Mouse (Mus musculus) Muller cell, postnatal 12 days (primary cell): Measurements from ENCODE around the gene Arsg.

Experiments used
- DNase-seq: peaks from one replicate; pipeline ENCODE4 v3.0.0-alpha.2; 2015; ENCODE audit errors: inconsistent ontology term

Gene Arsg

GRCm38 (mm10) chr11:109545700-109546143, 72.5 kb downstream of the Arsg start:
- DNase-seq: no peak

GRCm38 (mm10) chr11:109546305-109547001, 73.3 kb downstream of the Arsg start:
- peak; percentile 38 for DNase-seq

- DNase-seq: no peak
Observed at GRCm38 (mm10) chr11:109547652-109548051, 74.5 kb downstream of the Arsg start.

GRCm38 (mm10) chr11:109549599-109550290, 76.6 kb downstream of the Arsg start:
- no peak for DNase-seq

- no peak for DNase-seq
Observed at GRCm38 (mm10) chr11:109553921-109554320, 80.7 kb downstream of the Arsg start.

GRCm38 (mm10) chr11:109554443-109554842, 81.3 kb downstream of the Arsg start:
- no peak for DNase-seq

- no peak for DNase-seq
Observed at GRCm38 (mm10) chr11:109556130-109556529, 83.0 kb downstream of the Arsg start.

- DNase-seq: no peak
Observed at GRCm38 (mm10) chr11:109557419-109557818, 84.2 kb downstream of the Arsg start.

GRCm38 (mm10) chr11:109559241-109559640, 86.1 kb downstream of the Arsg start:
- no peak for DNase-seq

- no peak for DNase-seq
Observed at GRCm38 (mm10) chr11:109560793-109561257, 87.7 kb downstream of the Arsg start.

GRCm38 (mm10) chr11:109561445-109561844, 88.3 kb downstream of the Arsg start:
- no peak for DNase-seq

GRCm38 (mm10) chr11:109563708-109564107, 90.5 kb downstream of the Arsg start:
- DNase-seq: no peak

- no peak for DNase-seq
Observed at GRCm38 (mm10) chr11:109564466-109565214, 91.5 kb downstream of the Arsg start.

GRCm38 (mm10) chr11:109569007-109569618, 95.9 kb downstream of the Arsg start:
- DNase-seq: no peak

GRCm38 (mm10) chr11:109569809-109570208, 96.6 kb downstream of the Arsg start:
- DNase-seq: no peak

GRCm38 (mm10) chr11:109572051-109572450, 98.9 kb downstream of the Arsg start:
- DNase-seq: no peak

GRCm38 (mm10) chr11:109574604-109575003, 101.4 kb downstream of the Arsg start:
- no peak for DNase-seq

- no peak for DNase-seq
Observed at GRCm38 (mm10) chr11:109575832-109576231, 102.7 kb downstream of the Arsg start.

- no peak for DNase-seq
Observed at GRCm38 (mm10) chr11:109578536-109578935, 105.4 kb downstream of the Arsg start.

- no peak for DNase-seq
Observed at GRCm38 (mm10) chr11:109579999-109580398, 106.8 kb downstream of the Arsg start.

- no peak for DNase-seq
Observed at GRCm38 (mm10) chr11:109583986-109584385, 110.8 kb downstream of the Arsg start.
